Mouse (Mus musculus): ENCODE data around the gene Ndufa11. TPM values are rescaled to one million over a fixed set of nuclear protein-coding genes. Genes with fewer than 3 reads are reported as not detected.

Ndufa11 gene
- total RNA-seq, 2 experiments from 2014 or later: 167 to 226 TPM

Other genes with a start within 250 kb of the Ndufa11 start
- gene Ptprs, start 241.3 kb upstream of the Ndufa11 start, total RNA-seq (2014; fragmentation: Nextera tagmentation): 55.7 and 65.0 TPM in 2 replicates
- 36.6 and 48.3 TPM in 2 replicates for gene Ptprs, start 241.3 kb upstream of the Ndufa11 start, total RNA-seq (2017)
- not detected in 2 replicates for gene Znrf4, start 205.3 kb upstream of the Ndufa11 start, total RNA-seq (2014; fragmentation: Nextera tagmentation)
- gene Znrf4, start 205.3 kb upstream of the Ndufa11 start, total RNA-seq (2017): not detected in 2 replicates
- gene Gm20219, start 163.4 kb upstream of the Ndufa11 start, total RNA-seq (2014; fragmentation: Nextera tagmentation): 2.8 TPM in 1 of 2 replicates, not detected in the other
- not detected in 2 replicates for gene Gm20219, start 163.4 kb upstream of the Ndufa11 start, total RNA-seq (2017)
- 158 and 166 TPM in 2 replicates for gene Safb2, start 133.2 kb upstream of the Ndufa11 start, total RNA-seq (2014; fragmentation: Nextera tagmentation)
- 108 and 115 TPM in 2 replicates for gene Safb2, start 133.2 kb upstream of the Ndufa11 start, total RNA-seq (2017)
- 122 and 171 TPM in 2 replicates for gene Safb, start 132.9 kb upstream of the Ndufa11 start, total RNA-seq (2014; fragmentation: Nextera tagmentation)
- gene Safb, start 132.9 kb upstream of the Ndufa11 start, total RNA-seq (2017): 92.4 and 103 TPM in 2 replicates
- 126 and 171 TPM in 2 replicates for gene 2410015M20Rik, start 108.0 kb upstream of the Ndufa11 start, total RNA-seq (2014; fragmentation: Nextera tagmentation)
- gene 2410015M20Rik, start 108.0 kb upstream of the Ndufa11 start, total RNA-seq (2017): 82.9 and 126 TPM in 2 replicates
- gene Rpl36, start 104.4 kb upstream of the Ndufa11 start, total RNA-seq (2014; fragmentation: Nextera tagmentation): 2,912 and 4,512 TPM in 2 replicates
- 2,001 and 2,083 TPM in 2 replicates for gene Rpl36, start 104.4 kb upstream of the Ndufa11 start, total RNA-seq (2017)
- gene Lonp1, start 90.9 kb upstream of the Ndufa11 start, total RNA-seq (2014; fragmentation: Nextera tagmentation): 59.8 and 63.2 TPM in 2 replicates
- gene Lonp1, start 90.9 kb upstream of the Ndufa11 start, total RNA-seq (2017): 76.5 and 108 TPM in 2 replicates
- gene Catsperd, start 89.6 kb upstream of the Ndufa11 start, total RNA-seq (2014; fragmentation: Nextera tagmentation): not detected in 2 replicates
- gene Catsperd, start 89.6 kb upstream of the Ndufa11 start, total RNA-seq (2017): 0.38 TPM in 1 of 2 replicates, not detected in the other
- 81.7 and 94.5 TPM in 2 replicates for gene Ranbp3, start 44.5 kb upstream of the Ndufa11 start, total RNA-seq (2014; fragmentation: Nextera tagmentation)
- gene Ranbp3, start 44.5 kb upstream of the Ndufa11 start, total RNA-seq (2017): 50.6 and 58.1 TPM in 2 replicates
- 4.5 and 5.5 TPM in 2 replicates for gene Vmac, start 255 bp downstream of the Ndufa11 start, total RNA-seq (2014; fragmentation: Nextera tagmentation)
- 4.1 and 7.6 TPM in 2 replicates for gene Vmac, start 255 bp downstream of the Ndufa11 start, total RNA-seq (2017)
- gene Nrtn, start 39.8 kb downstream of the Ndufa11 start, total RNA-seq (2014; fragmentation: Nextera tagmentation): not detected in 2 replicates
- gene Nrtn, start 39.8 kb downstream of the Ndufa11 start, total RNA-seq (2017): not detected in 2 replicates
- 21.6 and 28.6 TPM in 2 replicates for gene Dus3l, start 47.0 kb downstream of the Ndufa11 start, total RNA-seq (2014; fragmentation: Nextera tagmentation)
- gene Dus3l, start 47.0 kb downstream of the Ndufa11 start, total RNA-seq (2017): 13.9 and 17.9 TPM in 2 replicates
- 5.4 and 6.6 TPM in 2 replicates for gene Prr22, start 52.5 kb downstream of the Ndufa11 start, total RNA-seq (2014; fragmentation: Nextera tagmentation)
- 1.3 and 2.3 TPM in 2 replicates for gene Prr22, start 52.5 kb downstream of the Ndufa11 start, total RNA-seq (2017)
- gene Rfx2, start 113.2 kb downstream of the Ndufa11 start, total RNA-seq (2014; fragmentation: Nextera tagmentation): 23.0 and 29.3 TPM in 2 replicates
- 4.7 and 10.5 TPM in 2 replicates for gene Rfx2, start 113.2 kb downstream of the Ndufa11 start, total RNA-seq (2017)
- not detected in 2 replicates for gene Acsbg2, start 156.7 kb downstream of the Ndufa11 start, total RNA-seq (2014; fragmentation: Nextera tagmentation)
- gene Acsbg2, start 156.7 kb downstream of the Ndufa11 start, total RNA-seq (2017): not detected in 2 replicates
- not detected in 2 replicates for gene 1700061G19Rik, start 157.7 kb downstream of the Ndufa11 start, total RNA-seq (2014; fragmentation: Nextera tagmentation)
- gene 1700061G19Rik, start 157.7 kb downstream of the Ndufa11 start, total RNA-seq (2017): not detected in 2 replicates
- 24.1 and 33.2 TPM in 2 replicates for gene Mllt1, start 217.6 kb downstream of the Ndufa11 start, total RNA-seq (2014; fragmentation: Nextera tagmentation)
- gene Mllt1, start 217.6 kb downstream of the Ndufa11 start, total RNA-seq (2017): 12.2 and 17.3 TPM in 2 replicates

Data from megakaryocyte-erythroid progenitor cell, adult 5-6 weeks (primary cell).